Mouse (Mus musculus) CH12F3 (cell line): Measurements from ENCODE around the gene Ccdc142.

Source experiments
- in situ Hi-C: fragments of 300-500 bp; cut with MboI; formaldehyde crosslinking; loops from 2 replicates; pipeline ENCODE4 v1.14.3; 2020; ENCODE audit warnings: low sequenced_read_pairs

Ccdc142 gene

GRCm38 (mm10) chr6:83083497-83083896, 17.9 kb upstream of the Ccdc142 start:
- in situ Hi-C loops = no loop called here

GRCm38 (mm10) chr6:83084477-83084876, 16.9 kb upstream of the Ccdc142 start:
- in situ Hi-C loops = no loop called here

DNA sequence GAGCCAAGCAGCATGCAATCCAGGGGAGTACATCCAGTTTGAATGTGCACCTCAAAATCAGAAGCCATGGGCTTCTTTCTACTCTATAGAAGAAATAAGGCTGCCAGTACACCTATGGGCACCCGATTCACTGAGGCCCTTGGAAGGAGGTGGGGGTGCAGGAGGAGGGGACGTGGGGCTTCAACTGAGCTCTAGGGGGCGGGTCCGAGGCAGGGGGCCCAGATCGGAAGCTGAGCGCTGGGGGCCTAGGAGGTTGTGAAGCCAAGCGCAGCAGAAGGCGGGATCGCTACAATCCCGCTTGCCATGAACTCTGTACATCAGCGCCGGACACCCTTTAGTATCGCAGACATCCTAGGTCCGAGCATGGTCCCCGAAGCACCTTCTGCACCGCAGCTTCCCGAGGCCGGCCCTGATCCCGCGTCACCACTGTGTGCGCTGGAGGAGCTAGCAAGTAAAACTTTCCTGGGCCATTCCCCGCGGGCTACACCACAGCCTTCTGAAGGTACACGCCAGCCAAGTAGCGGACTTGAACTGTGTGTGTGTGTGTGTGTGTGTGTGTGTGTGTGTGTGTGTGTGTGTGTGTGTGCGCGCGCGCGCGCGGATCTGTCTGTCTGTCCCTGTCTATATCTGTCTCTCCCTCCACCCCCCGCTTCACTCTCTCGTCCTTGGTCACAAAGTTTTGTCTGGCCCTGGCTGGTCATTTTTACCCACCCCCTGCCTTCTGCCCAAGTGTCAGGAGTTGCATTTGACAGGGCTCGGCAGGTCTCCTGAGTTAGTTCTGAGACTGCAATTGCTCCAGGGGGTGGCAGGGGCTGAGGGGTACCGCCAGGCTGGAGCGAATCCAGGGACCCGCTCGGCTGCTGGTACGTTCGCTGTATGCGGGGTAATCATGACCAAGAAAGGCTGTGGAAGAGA, 15.0 kb upstream of the Ccdc142 start, which contains the start of gene Lbx2:
Gene Lbx2 (plus strand): TSS at position 247 of the 915 bp plus-strand sequence.
- in situ Hi-C loops = no loop called here

DNA sequence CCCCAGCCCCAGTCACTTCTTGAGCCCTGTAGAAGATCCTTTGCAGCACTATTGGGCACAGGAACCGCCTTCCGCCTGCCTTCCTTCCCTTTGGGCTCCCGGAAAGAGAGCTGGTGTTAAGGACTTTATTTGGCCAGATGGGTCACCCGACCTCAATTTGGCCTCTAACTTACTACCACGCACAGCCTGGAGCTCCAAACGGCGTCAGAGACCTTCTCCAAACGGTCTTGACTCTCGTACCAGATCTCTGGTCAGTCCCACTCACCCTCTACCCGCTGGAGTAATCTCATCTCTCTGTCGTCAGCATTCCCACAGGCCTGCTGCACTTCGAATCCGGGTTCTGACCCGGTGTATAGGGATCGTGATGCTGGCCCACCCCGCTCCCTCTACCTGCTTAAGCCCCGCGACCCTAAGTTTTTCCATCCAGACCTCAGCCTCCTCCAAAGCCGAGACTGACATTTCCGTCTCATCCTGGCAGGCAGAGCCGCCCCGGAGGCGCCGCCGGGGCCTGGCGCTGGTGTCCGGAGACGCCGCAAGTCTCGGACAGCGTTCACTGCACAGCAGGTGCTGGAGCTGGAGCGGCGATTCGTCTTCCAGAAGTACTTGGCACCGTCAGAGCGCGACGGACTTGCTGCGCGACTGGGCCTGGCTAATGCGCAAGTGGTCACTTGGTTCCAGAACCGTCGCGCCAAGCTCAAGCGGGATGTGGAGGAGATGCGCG, 14.0 kb upstream of the Ccdc142 start:
- in situ Hi-C loops = no loop called here

- in situ Hi-C loops = no loop called here
Observed at GRCm38 (mm10) chr6:83087926-83088260, 13.5 kb upstream of the Ccdc142 start.

DNA sequence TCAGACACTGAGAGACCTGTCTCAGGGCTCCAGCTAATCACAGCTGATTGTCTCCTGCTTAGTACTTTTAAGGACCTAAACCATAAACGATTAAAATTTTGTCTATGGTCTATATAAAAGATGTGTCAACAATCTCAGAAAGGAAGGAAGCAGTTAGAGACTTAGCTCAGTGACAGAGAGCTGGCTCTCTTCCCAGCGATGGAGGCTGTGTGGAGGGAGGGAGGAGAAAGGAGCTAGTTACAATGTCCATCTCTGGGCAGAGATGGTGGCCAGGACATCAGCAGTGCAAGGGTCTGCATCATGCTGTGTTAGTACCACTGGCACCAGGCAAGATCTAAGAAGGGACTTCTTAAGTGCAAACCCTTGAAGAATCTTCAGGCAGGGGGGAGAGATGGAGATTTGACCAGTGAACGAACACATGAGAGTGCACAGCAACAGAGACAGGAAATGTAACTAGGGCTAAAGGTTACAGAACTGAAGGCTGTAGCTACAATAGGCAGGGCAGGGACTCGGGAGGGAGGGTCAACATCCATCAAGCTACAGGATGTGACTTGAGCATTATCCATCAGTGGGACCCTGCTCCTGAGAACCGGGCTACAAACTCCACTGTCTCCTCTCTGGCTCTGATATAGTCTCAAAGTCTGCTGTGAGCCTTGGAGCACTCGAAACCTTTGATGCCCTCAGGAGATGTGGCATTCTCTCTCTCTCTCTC, 8.8 kb upstream of the Ccdc142 start:
- in situ Hi-C loops = no loop called here

DNA sequence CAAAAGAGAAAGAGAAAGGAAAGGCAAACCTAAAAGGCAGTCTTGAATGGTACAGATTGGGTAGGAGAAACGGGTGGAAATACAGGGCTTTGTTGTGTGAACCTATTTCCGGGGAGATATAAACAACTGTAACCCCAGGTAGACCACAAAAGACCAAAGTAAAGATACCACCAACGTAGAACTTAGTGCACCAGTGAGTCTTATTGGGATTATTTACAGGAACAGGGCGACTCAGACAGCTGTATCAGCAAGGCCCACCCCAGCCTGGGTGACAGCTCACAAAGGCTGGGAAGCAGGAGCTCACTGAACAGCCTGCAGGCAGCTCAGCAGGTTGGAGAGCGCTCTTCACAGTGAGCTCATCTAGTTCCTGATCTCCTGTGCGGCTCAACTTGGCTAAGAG, 5.4 kb upstream of the Ccdc142 start:
- in situ Hi-C loops = no loop called here

DNA sequence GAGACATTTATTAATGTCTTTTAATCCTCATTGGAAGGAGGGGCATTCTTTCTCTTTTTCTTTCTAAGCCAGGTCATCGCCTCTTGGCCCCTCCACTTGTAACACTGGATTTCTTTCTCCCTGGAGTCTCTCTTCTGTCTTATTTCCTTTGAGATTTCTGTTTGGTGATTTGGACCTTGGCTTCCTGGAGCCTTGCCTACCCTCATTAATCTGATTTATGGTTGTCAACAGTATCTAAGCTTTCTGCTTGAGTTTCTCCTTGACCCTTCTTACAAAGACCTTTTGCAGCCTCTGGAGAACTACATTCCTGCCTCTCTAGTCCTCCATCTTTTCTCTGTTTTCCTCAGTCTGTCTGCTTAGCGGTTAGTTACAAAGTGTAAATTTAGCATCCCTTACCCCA, 3.0 kb upstream of the Ccdc142 start:
- in situ Hi-C loops = no loop called here

DNA sequence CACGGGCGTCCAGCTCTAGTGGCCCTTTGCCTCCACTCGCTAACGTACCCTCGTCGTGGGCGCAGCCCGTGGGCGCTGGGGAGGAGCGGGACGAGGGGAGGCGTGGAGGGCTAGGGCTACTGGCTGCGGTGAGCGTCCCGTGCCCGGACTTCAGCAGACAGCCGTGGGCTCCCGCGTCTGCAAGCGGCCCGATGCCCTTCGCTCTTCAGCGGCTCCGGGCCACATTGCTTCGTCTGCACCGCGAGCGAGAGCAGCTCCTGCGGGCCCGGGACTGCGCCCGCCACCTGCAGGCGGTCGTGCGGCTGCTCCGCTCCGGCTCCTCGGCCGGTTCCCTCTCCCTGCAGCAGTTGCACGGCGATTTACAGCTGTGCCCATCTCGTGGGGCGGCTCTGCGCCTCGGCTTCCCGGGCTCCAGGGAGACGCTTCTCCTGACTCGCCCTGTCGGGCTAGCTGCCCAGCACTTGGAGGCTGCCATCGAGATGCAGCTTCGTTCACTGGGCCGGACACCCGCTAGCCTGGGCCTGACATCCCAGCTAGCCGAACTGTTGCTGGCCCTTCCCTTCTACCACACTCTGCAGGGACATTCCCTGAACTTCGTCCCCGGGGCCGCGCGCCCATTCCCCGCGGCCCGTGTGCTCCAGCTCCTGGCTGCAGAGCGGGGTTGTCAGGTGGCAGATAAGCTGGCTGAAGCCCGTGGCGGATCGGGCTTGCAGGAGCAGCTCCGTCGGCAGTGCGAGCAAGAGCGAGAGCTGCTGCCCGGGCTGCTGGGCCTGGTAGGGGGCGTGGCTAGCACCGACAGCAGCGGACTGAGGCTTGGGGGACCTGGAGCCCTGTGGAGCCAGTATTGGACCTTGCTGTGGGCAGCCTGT, 521 bp downstream of the Ccdc142 start:
- in situ Hi-C loops = no loop called here

DNA sequence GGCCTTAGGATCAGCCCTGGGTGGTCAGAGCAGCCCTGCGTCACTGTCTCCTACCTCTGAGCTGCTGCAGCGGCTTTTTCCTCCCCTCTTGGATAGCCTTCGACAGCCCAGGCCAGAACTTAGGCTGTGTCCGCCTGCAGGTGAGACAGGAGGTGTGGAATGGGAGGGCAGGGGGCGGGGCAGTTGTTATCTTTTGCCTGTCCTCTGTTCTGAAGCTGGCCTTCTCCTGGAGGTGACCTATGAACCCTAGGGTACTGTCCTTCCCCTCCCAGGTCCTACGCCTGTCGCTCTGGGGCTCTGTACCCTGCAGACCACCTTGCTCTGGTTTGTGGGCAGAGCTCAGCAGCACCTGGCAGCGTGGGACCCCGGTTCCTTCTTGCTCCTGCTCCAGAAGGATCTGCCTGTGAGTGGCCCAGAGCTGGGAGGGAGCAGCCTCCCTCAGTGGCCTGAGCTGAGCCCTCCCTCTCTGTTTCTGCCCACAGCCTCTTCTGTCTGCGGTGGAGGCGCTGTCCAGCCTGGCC, 1.8 kb downstream of the Ccdc142 start:
- in situ Hi-C loops = no loop called here

DNA sequence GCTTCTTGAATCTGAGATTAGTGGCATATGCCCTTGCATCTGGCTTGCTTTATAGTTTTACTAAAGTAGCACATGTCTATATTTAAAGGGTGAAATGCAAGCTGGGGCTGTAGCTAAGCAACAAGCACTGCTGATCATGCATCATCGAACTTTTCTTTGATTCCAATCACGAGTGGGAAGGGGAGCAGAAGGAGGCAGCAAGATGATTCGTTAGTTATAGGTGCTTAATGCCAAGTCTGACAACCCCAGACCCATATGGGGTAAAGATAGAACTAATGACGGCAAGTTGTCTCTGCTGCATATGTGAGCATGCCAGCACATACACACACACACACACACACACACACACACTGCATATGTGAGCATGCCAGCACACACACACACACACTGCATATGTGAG, 2.8 kb downstream of the Ccdc142 start:
- in situ Hi-C loops = no loop called here

- in situ Hi-C loops = no loop called here
Observed at GRCm38 (mm10) chr6:83107566-83108400, 6.4 kb downstream of the Ccdc142 start.

GRCm38 (mm10) chr6:83108762-83109668, 7.6 kb downstream of the Ccdc142 start, which contains the start of gene Mrpl53:
Mrpl53 (plus strand) TSS chr6:83109040.
- in situ Hi-C loops = no loop called here

GRCm38 (mm10) chr6:83111510-83112136, 10.2 kb downstream of the Ccdc142 start:
- in situ Hi-C loops = no loop called here

- in situ Hi-C loops = no loop called here
Observed at GRCm38 (mm10) chr6:83115011-83115671, 13.7 kb downstream of the Ccdc142 start, which contains the start of gene Mogs. Mogs (plus strand) TSS chr6:83115496.

- in situ Hi-C loops = no loop called here
Observed at GRCm38 (mm10) chr6:83115682-83116372, 14.4 kb downstream of the Ccdc142 start.
